Mouse (Mus musculus) embryo, embryonic 10.5 days (tissue): ENCODE results near the gene Mthfd1l.

Experiments
- DNase-seq: peaks from one replicate; pipeline ENCODE4 v3.0.0-alpha.2; 2015; ENCODE audit warnings: low spot score

The Mthfd1l gene

DNA sequence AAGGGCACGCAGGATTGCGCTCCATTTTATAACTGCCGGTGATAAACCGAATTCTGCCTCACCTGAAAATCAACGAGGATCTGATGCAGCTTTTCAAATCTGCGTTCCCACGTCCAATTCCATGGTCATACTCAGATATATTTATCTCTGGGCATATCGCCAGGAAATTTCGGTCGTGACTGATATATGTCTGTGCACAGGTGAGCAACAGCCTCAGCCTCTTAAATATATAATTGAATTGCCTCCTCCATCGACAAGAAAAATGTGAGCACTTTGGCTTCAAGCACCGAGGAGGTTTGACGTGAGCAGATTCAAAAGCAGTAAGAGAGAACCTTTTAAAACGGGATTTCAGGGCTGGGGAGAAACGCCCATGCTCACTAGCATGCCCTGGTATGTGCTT, 236.1 kb downstream of the Mthfd1l start:
- no peak for DNase-seq

DNA sequence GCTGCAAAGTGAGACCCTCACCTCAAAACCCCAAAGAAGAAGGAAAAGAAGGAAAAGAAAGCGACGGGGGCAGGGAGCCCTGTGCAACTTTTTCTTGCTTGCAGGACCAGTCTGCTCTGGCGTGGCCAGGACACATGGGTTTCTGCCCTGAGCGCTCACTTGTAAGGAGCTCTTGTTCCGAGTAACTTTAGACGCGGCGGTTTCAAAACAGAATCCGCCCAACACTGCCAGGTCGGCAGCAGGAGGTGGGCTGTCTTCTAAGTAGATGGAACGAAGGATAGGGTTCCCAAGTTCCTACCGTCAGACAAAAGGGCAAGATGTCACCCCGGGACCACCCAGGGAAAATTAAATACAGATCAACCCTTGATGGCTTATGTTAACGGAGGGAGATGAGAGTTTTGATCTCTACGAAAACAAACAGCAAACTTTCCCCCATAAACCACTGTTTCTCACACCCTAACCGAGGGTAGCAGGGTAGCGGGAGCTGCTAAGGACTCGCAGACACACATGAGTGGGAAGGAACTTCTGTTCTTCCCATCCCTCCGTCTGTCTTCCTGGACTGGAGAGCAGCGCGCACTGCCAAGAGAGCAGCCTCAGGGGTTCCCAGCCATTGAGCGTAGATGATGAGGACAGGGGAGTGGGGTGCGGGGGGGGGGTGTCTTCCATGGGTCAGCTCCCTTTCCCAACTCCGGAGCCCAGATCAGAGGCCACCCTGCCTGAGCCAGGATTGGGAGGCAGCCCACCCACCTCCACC, 237.6 kb downstream of the Mthfd1l start:
- peak; percentile 64 for DNase-seq

DNA sequence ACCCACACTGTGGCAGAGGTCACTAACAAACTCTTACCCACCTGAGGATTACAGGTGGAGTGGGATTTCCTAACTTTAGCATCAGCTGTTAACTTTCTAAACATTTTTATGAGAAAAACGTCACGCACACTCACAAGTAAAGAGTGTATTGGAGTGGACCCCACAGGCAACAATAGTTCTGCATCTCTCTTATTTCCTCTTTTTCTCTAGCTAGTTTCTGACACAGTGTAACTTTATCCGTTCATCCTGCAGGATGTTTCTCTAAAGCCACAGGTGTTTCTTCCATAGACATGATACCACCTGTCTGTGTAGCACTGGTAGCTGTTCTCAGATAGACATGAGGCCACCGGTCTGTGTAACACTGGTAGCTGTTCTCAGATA, 238.1 kb downstream of the Mthfd1l start:
- DNase-seq: no peak
